8 mouse cellular contexts compared by ENCODE assay signal in the genomic region with DNA sequence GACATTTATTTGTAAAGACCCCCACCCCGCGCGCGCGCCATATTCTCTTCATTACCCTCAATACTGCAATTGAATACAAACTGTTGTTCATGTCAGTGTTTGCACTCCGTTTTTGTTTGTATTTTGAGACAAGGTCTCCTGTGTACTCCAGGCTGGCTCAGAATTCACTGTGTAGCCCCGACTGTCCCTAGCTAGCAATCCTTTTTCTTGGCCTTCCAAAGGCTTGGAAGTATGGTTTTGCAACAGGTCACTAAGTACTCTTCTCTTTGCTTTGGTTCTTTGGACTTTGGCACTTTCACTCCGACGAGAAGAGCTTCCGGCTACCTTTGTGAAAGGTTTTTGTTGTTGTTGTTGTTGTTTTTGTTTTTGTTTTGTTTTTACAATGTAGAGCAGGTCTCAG. TPM values are rescaled to one million over a fixed set of nuclear protein-coding genes. Genes with fewer than 3 reads are reported as not detected.
A peak's percentile ranks its signal among the peaks of the same experiment; 100 is the strongest.
DNase-seq lines count a peak whose midpoint lies in the region; ATAC-seq and TF ChIP-seq lines count a peak whose summit lies in the region.

No protein-coding gene starts in this region.

- H3K27ac ChIP-seq in testis, adult 2 months (ENCODE audit: control insufficient read depth, insufficient read depth, low read depth, low read length): no peak overlapping the region
- H3K27ac ChIP-seq in kidney, adult 2 months (ENCODE audit: insufficient read depth, low read depth, low read length): peak overlapping the region; percentile 91
- H3K27ac ChIP-seq in midbrain, embryonic 15.5 days: 0 out of 2 replicates have a peak overlapping the region, but pooled peaks have one; percentile 88

- H3K4me3 ChIP-seq in testis, adult 2 months (ENCODE audit: control insufficient read depth, low read depth, low read length): peak overlapping the region; percentile 50; the same call in 1 of the 2 replicates
- H3K4me3 ChIP-seq in kidney, adult 2 months (ENCODE audit: insufficient read depth, low read depth, low read length): peak overlapping the region; percentile 69
- peak overlapping the region; percentile 89 for H3K4me3 ChIP-seq in midbrain, embryonic 15.5 days

- no peaks in the 10 kb centered on the region for H3K36me3 ChIP-seq in testis, adult 2 months (ENCODE audit: control insufficient read depth, insufficient read depth, low read length)
- no peaks in the 10 kb centered on the region for H3K36me3 ChIP-seq in kidney, adult 2 months (ENCODE audit: control insufficient read depth, insufficient read depth, low read length)
- H3K36me3 ChIP-seq in midbrain, embryonic 15.5 days (replicated peaks): no peaks in the 10 kb centered on the region

- peaks cover 4% of the 10 kb centered on the region; the same call in 1 of the 2 replicates for H3K4me1 ChIP-seq in testis, adult 2 months (ENCODE audit: control insufficient read depth, insufficient read depth, low read length)
- no peaks in the 10 kb centered on the region for H3K4me1 ChIP-seq in kidney, adult 2 months (ENCODE audit: control insufficient read depth, insufficient read depth, low read length)
- peaks cover 19% of the 10 kb centered on the region for H3K4me1 ChIP-seq in midbrain, embryonic 15.5 days

- no peaks in the 10 kb centered on the region for H3K27me3 ChIP-seq in testis, adult 2 months (ENCODE audit: control insufficient read depth, insufficient read depth, low read length)
- no peaks in the 10 kb centered on the region for H3K27me3 ChIP-seq in kidney, adult 2 months (replicated peaks; ENCODE audit: control insufficient read depth, insufficient read depth, low read length)
- no peaks in the 10 kb centered on the region for H3K27me3 ChIP-seq in midbrain, embryonic 15.5 days (replicated peaks)

- peak overlapping the region; percentile 63 for H3K4me2 ChIP-seq in midbrain, embryonic 15.5 days

- H3K9ac ChIP-seq in midbrain, embryonic 15.5 days: peak overlapping the region; percentile 62

- DNase-seq in adrenal gland, postnatal 14 days: peak; percentile 15
- DNase-seq in adrenal gland, adult 18-20 months (ENCODE audit: low spot score in 2 of 2): no peak
- DNase-seq in testis, postnatal 10 days (ENCODE audit: low spot score): no peak
- peak; percentile 74 for DNase-seq in kidney, adult 2 months
- DNase-seq in right cerebral cortex, postnatal 10 days (ENCODE audit: low spot score in 2 of 2): no peak

- WGBS in kidney, adult 2 months: 16% methylated on average over 10 of the region's 10 CpGs
- 34% methylated on average over 10 of the region's 10 CpGs for WGBS in midbrain, embryonic 15.5 days

- TF ChIP-seq CTCF in testis, adult 2 months (IDR thresholded peaks at IDR 0.05; ENCODE audit: control insufficient read depth, insufficient read depth, insufficient replicate concordance, low read depth, low read length): no peak
- TF ChIP-seq CTCF in kidney, adult 2 months (conservative IDR thresholded peaks at IDR 0.05; ENCODE audit: insufficient read depth, insufficient read length, low read depth, low read length): no peak

- ATAC-seq in midbrain, embryonic 15.5 days (replicated peaks): no peak
- ATAC-seq in megakaryocyte progenitor cell, adult 5-6 weeks (replicated peaks; ENCODE audit: poor library complexity): no peak

- no peaks in the 10 kb centered on the region for H3K9me3 ChIP-seq in midbrain, embryonic 15.5 days

- no peak for TF ChIP-seq POLR2A in testis, adult 2 months (IDR thresholded peaks at IDR 0.05; ENCODE audit: control insufficient read depth, low read depth, low read length)
- no peak for TF ChIP-seq POLR2A in kidney, adult 2 months (IDR thresholded peaks at IDR 0.05; ENCODE audit: low read depth, low read length)

RNA-seq across cellular contexts. Expression of a gene that starts 1.2 kb away (rescaled TPM):
- total RNA-seq in adrenal gland, postnatal 14 days (2021): 53.9 and 58.1 TPM in 2 replicates
- 10 to 100 TPM; 46.7 to 47.0 TPM for total RNA-seq in adrenal gland, adult 18-20 months (2021)
- polyA plus RNA-seq in testis, adult 2 months (2012; rRNA removed): 5.4 and 8.1 TPM in 2 replicates
- 33.7 and 37.4 TPM in 2 replicates for polyA plus RNA-seq in kidney, adult 2 months (2012; rRNA removed)
- polyA plus RNA-seq in midbrain, embryonic 15.5 days (2015; fragmentation: Nextera tagmentation; extraction: Ambion mirVana): 39.4 and 40.1 TPM in 2 replicates
- 26.5 and 36.7 TPM in 2 replicates for total RNA-seq in megakaryocyte progenitor cell, adult 5-6 weeks (2015)
- total RNA-seq in megakaryocyte progenitor cell, adult 5-6 weeks (2017): 6.3 and 6.8 TPM in 2 replicates

RNA-seq across cellular contexts. Expression of a gene that starts 1.2 kb away (rescaled TPM):
- total RNA-seq in adrenal gland, postnatal 14 days (2021): 22.5 and 24.8 TPM in 2 replicates
- total RNA-seq in adrenal gland, adult 18-20 months (2021): 10 to 100 TPM; 13.4 to 22.6 TPM
- polyA plus RNA-seq in testis, adult 2 months (2012; rRNA removed): 30.0 and 34.5 TPM in 2 replicates
- 5.4 and 6.7 TPM in 2 replicates for polyA plus RNA-seq in kidney, adult 2 months (2012; rRNA removed)
- polyA plus RNA-seq in midbrain, embryonic 15.5 days (2015; fragmentation: Nextera tagmentation; extraction: Ambion mirVana): 26.4 and 26.5 TPM in 2 replicates
- 45.6 and 48.7 TPM in 2 replicates for total RNA-seq in megakaryocyte progenitor cell, adult 5-6 weeks (2015)
- total RNA-seq in megakaryocyte progenitor cell, adult 5-6 weeks (2017): 37.3 and 46.9 TPM in 2 replicates

Comparison
In these comparisons a context has a peak if more than half of its experiments do, and no peak if none do; other contexts are left out.
1. DNase-seq: peak in adrenal gland, postnatal 14 days (single experiment) and kidney, adult 2 months (single experiment); none in adrenal gland, adult 18-20 months (0 of 2), testis, postnatal 10 days (single experiment) and right cerebral cortex, postnatal 10 days (0 of 2).
2. Peak in every context shown above with its lines, with median percentiles within 50 percentile points of each other: H3K4me3 ChIP-seq.